ENCODE assay signal across 21 mouse cellular contexts in the genomic region with DNA sequence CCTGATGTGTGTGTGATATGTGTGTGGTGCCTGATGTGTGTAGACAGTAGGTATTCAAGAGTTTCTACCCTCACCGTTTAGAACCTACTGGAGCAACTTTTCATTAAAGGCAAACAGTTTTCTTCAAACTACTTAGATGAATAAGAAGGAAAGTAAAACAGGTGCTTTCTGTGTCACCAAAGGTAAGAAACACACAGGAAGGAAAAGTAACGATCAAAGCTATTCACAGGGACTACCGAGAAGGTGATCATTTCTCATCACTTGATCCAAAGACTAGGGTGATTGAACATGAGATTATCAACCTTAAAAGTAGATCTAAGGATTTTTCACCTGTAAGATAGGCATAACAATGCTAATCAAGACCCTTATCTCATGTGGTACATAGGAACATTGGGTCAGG.
DNase-seq lines count a peak whose midpoint lies in the region; ATAC-seq lines count a peak whose summit lies in the region.
"Had no signal": no experiment of that assay in that cellular context is flagged by ENCODE, and none has a peak within 500 bp of the region (broad histone marks: within the 10 kb centered on the region; RNA-seq: fewer than 3 reads in every experiment).

No protein-coding gene starts in this region.

- peak; percentile 36 for ATAC-seq in activated CD4-positive, CD25-positive, alpha-beta regulatory T cell, adult 4 months
- ATAC-seq in inflammation-experienced regulatory T-cells, adult 6 months, result peak; percentile 66
- ATAC-seq: forebrain, embryonic 14.5 days; forebrain, embryonic 16.5 days; Patski had no signal

- intact Hi-C loops in heart, postnatal 14 days (cut with DNase I), result no loop called here

- DNase-seq in CD4-positive helper T cell, adult 2 months (ENCODE audit: low read depth, low spot score), result peak; percentile 59
- DNase-seq in CD4-positive, CD25-positive, alpha-beta regulatory T cell, adult 2 months (ENCODE audit: low read depth, low spot score), result peak; percentile 44
- DNase-seq in heart, postnatal 14 days, result no peak
- DNase-seq in lung, postnatal 36 days, result no peak
- no peak for DNase-seq in adrenal gland, adult 2 months
- no peak for DNase-seq in adrenal gland, postnatal 4 days (ENCODE audit: low spot score in 2 of 2)
- DNase-seq: adrenal gland, adult 8-10 months; adrenal gland, postnatal 14 days; adrenal gland, postnatal 36 days; cerebellum, adult 11 months; cerebellum, adult 18-20 months; cerebellum, adult 8-10 months; cerebellum, adult 9-11 months; cerebellum, postnatal 14 days; cerebellum, postnatal 36 days; embryo, embryonic 11 days had no signal

Comparison
In these comparisons a context has a peak if more than half of its experiments do, and no peak if none do; other contexts are left out.
1. DNase-seq: peak in CD4-positive helper T cell, adult 2 months (single experiment) and CD4-positive, CD25-positive, alpha-beta regulatory T cell, adult 2 months (single experiment); none in heart, postnatal 14 days (0 of 2), lung, postnatal 36 days (single experiment), adrenal gland, adult 2 months (single experiment) and adrenal gland, postnatal 4 days (0 of 2).